Mouse (Mus musculus): ENCODE data around the gene Zfp385b.

The Zfp385b gene

GRCm38 (mm10) chr2:77781390-77781789 is 38.0 kb downstream of the Zfp385b start:
- DNase-seq: no peak

GRCm38 (mm10) chr2:77777781-77778180 is 41.7 kb downstream of the Zfp385b start:
- peak; percentile 33 to 45 for DNase-seq

GRCm38 (mm10) chr2:77777047-77777686 is 42.3 kb downstream of the Zfp385b start:
- DNase-seq: peak; percentile 18 to 22

GRCm38 (mm10) chr2:77775247-77775880 is 44.1 kb downstream of the Zfp385b start:
- DNase-seq: no peak

GRCm38 (mm10) chr2:77770056-77770697 is 49.3 kb downstream of the Zfp385b start:
- DNase-seq: no peak

GRCm38 (mm10) chr2:77768321-77768886 is 51.0 kb downstream of the Zfp385b start:
- no peak for DNase-seq

- no peak for DNase-seq
Observed at GRCm38 (mm10) chr2:77761967-77762366, 57.5 kb downstream of the Zfp385b start.

- no peak for DNase-seq
Observed at GRCm38 (mm10) chr2:77758403-77759071, 60.9 kb downstream of the Zfp385b start.

- no peak for DNase-seq
Observed at GRCm38 (mm10) chr2:77752491-77752890, 66.9 kb downstream of the Zfp385b start.

- no peak for DNase-seq
Observed at GRCm38 (mm10) chr2:77749631-77750030, 69.8 kb downstream of the Zfp385b start.

- DNase-seq: no peak
Observed at GRCm38 (mm10) chr2:77746417-77746816, 73.0 kb downstream of the Zfp385b start.

GRCm38 (mm10) chr2:77745246-77745645 is 74.2 kb downstream of the Zfp385b start:
- no peak for DNase-seq

- no peak for DNase-seq
Observed at GRCm38 (mm10) chr2:77742359-77742758, 77.1 kb downstream of the Zfp385b start.

GRCm38 (mm10) chr2:77730196-77730595 is 89.2 kb downstream of the Zfp385b start:
- DNase-seq: no peak

GRCm38 (mm10) chr2:77726798-77727197 is 92.6 kb downstream of the Zfp385b start:
- DNase-seq: no peak

- DNase-seq: no peak
Observed at GRCm38 (mm10) chr2:77720806-77721205, 98.6 kb downstream of the Zfp385b start.

- DNase-seq: no peak
Observed at GRCm38 (mm10) chr2:77716367-77716766, 103.1 kb downstream of the Zfp385b start.

GRCm38 (mm10) chr2:77713886-77714285 is 105.6 kb downstream of the Zfp385b start:
- DNase-seq: no peak

- no peak for DNase-seq
Observed at GRCm38 (mm10) chr2:77711751-77712150, 107.7 kb downstream of the Zfp385b start.

- peak; percentile 18 to 22 for DNase-seq
Observed at GRCm38 (mm10) chr2:77709206-77709794, 110.1 kb downstream of the Zfp385b start.

GRCm38 (mm10) chr2:77707138-77707537 is 112.3 kb downstream of the Zfp385b start:
- DNase-seq: no peak

GRCm38 (mm10) chr2:77705476-77705875 is 114.0 kb downstream of the Zfp385b start:
- DNase-seq: no peak

- DNase-seq: no peak
Observed at GRCm38 (mm10) chr2:77703080-77703479, 116.4 kb downstream of the Zfp385b start.

Data from kidney, adult 8-10 months (tissue).